Mouse (Mus musculus): ENCODE measurements around the gene Atg9a. TPM values are rescaled to one million over a fixed set of nuclear protein-coding genes. Genes with fewer than 3 reads are reported as not detected.
A peak's percentile ranks its signal among the peaks of the same experiment; 100 is the strongest.

Atg9a gene
- total RNA-seq, 2 experiments from 2014 or later: 7.2 to 14.5 TPM

GRCm38 (mm10) chr1:75179334-75180104, 12.5 kb downstream of the Atg9a start:
- peak; percentile 71 for ATAC-seq (replicated peaks; ENCODE audit: poor library complexity)

GRCm38 (mm10) chr1:75168472-75169464, 23.2 kb downstream of the Atg9a start, which contains the start of gene Zfand2b:
Gene Zfand2b, plus strand, starts transcription at chr1:75168646.
- ATAC-seq (replicated peaks; ENCODE audit: poor library complexity): peak; percentile 92

- no peak; the same call in 1 of the 2 replicates for ATAC-seq (replicated peaks; ENCODE audit: poor library complexity)
Measured at GRCm38 (mm10) chr1:75168093-75168471, 23.9 kb downstream of the Atg9a start.

GRCm38 (mm10) chr1:75160256-75160617, 31.8 kb downstream of the Atg9a start:
- ATAC-seq (replicated peaks; ENCODE audit: poor library complexity): no peak

- peak; percentile 80 for ATAC-seq (replicated peaks; ENCODE audit: poor library complexity)
Measured at GRCm38 (mm10) chr1:75159540-75160255, 32.3 kb downstream of the Atg9a start.

GRCm38 (mm10) chr1:75158990-75159389, 33.0 kb downstream of the Atg9a start:
- 0 out of 2 replicates have a peak, but pooled peaks have one; percentile 22 for ATAC-seq (replicated peaks; ENCODE audit: poor library complexity)

- peak; percentile 60 for ATAC-seq (replicated peaks; ENCODE audit: poor library complexity)
Measured at GRCm38 (mm10) chr1:75155837-75156236, 36.2 kb downstream of the Atg9a start.

GRCm38 (mm10) chr1:75148727-75149126, 43.3 kb downstream of the Atg9a start:
- ATAC-seq (replicated peaks; ENCODE audit: poor library complexity): no peak

- ATAC-seq (replicated peaks; ENCODE audit: poor library complexity): no peak
Measured at GRCm38 (mm10) chr1:75147411-75148135, 44.4 kb downstream of the Atg9a start.

- peak; percentile 23 for ATAC-seq (replicated peaks; ENCODE audit: poor library complexity)
Measured at GRCm38 (mm10) chr1:75145589-75145988, 46.4 kb downstream of the Atg9a start.

GRCm38 (mm10) chr1:75142301-75143261, 49.4 kb downstream of the Atg9a start, which contains the start of the genes Cnppd1 and Retreg2:
Gene Cnppd1, minus strand, starts transcription at chr1:75142711.
Gene Retreg2, plus strand, starts transcription at chr1:75142778.
- ATAC-seq (replicated peaks; ENCODE audit: poor library complexity): peak; percentile 50

GRCm38 (mm10) chr1:75141486-75142190, 50.4 kb downstream of the Atg9a start:
- peak; percentile 38 for ATAC-seq (replicated peaks; ENCODE audit: poor library complexity)

GRCm38 (mm10) chr1:75140601-75141190, 51.3 kb downstream of the Atg9a start:
- ATAC-seq (replicated peaks; ENCODE audit: poor library complexity): no peak

GRCm38 (mm10) chr1:75138448-75138847, 53.5 kb downstream of the Atg9a start:
- no peak for ATAC-seq (replicated peaks; ENCODE audit: poor library complexity)

- ATAC-seq (replicated peaks; ENCODE audit: poor library complexity): peak; percentile 85
Measured at GRCm38 (mm10) chr1:75136730-75137129, 55.3 kb downstream of the Atg9a start.

- ATAC-seq (replicated peaks; ENCODE audit: poor library complexity): no peak
Measured at GRCm38 (mm10) chr1:75136293-75136692, 55.7 kb downstream of the Atg9a start.

GRCm38 (mm10) chr1:75133421-75134207, 58.4 kb downstream of the Atg9a start, which contains the start of gene Slc23a3:
Gene Slc23a3, minus strand, starts transcription at chr1:75133890.
- no peak for ATAC-seq (replicated peaks; ENCODE audit: poor library complexity)
